Mouse (Mus musculus): ENCODE results near the gene Nckap5l.
"Not testable (repeated sequence)": the region's sequence is repeated elsewhere in the genome, so short reads cannot be mapped to it uniquely, and the experiment has no call there.

Nckap5l gene

DNA sequence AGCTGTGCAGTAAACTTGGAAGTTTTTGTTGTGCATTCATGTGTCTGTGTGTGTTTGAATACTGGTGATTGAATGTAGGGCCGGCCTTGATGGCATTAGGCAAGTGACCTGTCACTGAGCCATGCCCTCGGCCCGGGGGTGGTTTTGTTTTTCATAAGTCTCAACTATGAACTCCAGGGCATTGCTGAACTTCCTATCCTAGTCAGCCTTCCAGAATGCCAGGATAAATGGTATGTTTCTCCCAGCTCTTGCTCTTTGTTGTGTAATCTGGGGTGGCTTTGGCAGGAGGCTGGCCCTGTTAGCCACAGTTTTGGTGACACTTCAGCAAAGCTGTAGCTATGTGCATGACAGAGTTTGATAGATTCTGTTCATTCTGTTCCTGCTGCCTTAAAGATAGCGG lies 60.7 kb downstream of the Nckap5l start:
- DNase-seq (ENCODE audit: low spot score in 2 of 2): no peak

DNA sequence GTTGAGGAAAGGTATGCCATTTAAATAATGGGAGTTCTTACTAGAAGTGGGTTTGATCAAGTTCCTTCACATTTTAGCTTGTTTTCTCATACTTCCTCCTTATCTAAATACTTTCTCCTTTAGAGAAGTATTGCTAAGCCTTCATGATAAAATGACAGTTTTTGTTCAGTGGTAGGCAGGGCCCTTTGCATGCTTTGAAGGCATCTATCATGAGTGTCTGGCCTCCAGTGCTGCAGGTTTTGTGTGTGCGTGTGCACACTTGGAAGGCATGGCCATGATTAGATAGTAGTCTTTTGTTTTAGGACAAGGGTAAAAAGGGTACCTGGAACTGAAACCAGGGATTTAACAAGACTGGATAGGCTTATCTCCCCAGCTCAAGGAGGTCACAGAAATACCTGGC lies 61.1 kb downstream of the Nckap5l start:
- no peak for DNase-seq (ENCODE audit: low spot score in 2 of 2)

DNA sequence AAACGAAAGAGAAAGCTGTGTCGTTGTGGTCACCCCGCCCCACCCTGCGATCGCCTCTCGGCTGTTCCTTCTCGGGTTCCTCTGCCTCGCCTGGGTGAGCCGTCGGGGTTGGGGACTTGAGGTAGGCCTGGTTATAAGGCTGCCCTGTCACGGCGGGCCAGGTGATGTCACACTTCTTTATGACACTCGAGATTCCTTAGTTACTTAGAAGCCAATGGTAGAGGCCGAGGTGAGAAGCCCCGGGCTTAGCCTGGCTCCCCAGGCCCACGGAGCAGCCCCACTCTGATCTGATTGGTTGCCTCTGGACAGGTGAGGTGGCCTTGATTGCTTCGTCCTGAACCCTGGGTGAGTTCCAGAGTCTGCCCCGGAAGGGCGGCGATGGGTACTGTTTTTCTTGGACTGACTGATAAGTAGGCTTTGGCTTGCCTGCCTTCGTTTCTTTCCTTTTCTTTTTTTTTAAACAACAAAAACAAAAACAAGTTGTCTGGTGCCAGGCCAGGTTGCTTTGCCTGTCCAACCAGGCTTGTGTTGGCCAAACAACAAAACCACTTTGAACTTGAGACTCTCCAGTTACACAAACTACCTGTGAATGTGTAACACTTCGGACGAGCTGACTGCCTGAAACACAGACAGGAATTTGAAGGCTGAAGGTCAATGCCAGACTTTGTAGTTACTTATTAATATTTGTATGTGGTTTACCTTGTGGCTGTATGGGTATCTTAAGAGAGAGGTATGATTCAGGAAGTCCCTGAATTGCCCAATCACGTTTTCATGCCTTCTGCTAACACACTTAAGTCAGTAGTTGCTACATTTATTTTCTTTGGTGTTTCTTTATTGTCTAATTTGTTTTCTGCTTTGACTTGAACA lies 63.9 kb downstream of the Nckap5l start:
- DNase-seq (ENCODE audit: low spot score in 2 of 2): peak in 1 of 2 experiments; percentile 46

- DNase-seq (ENCODE audit: low spot score in 2 of 2): peak; percentile 99
Measured at GRCm38 (mm10) chr15:99392486-99393385, 64.8 kb downstream of the Nckap5l start, which contains the start of gene Tmbim6. Tmbim6 (plus strand) TSS chr15:99392882.

GRCm38 (mm10) chr15:99391975-99392374 lies 65.6 kb downstream of the Nckap5l start:
- DNase-seq (ENCODE audit: low spot score in 2 of 2): no peak

DNA sequence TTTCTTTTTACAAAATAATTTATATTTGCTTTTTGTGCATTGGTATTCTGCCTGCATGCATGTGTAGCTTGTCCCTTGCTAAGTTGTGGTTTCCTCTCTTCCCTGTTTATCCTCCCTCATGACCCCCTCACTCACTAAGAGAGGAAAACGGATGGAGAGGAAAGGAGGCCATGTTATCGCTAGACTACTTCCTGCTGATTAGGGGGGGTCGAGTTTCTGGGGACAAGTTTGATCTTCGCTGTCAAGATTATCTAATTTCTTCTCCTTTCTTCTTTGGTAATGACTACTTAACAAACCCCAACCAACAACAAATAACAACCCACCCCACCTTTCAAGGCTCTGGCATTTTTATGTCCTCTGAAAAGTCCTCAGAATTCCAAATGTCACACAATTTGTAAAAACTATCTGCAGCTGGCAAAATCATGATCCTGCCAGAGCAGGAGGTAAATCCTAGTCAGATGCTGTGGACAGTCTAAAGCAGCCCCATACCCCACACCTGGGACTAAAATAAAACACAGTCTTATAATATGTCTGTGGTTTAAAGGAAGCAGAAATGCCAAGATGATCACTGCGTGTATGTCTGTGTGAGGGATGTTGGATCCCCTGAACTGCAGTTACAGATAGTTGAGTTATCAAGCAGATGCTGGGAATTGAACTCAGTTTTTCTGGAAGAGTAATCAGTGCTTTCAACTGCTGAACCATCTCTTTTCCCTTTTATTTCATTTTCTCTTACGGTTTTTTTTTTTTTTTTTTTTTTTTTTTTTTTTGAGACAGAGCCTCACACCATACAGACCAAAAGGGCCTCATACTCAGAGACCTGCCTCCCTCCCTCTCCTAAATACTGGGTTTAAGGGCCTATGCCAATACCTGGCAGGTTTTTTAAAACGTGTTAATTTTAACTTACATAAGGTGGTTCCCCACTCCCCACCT lies 66.8 kb downstream of the Nckap5l start:
- DNase-seq (ENCODE audit: low spot score in 2 of 2): no peak

DNA sequence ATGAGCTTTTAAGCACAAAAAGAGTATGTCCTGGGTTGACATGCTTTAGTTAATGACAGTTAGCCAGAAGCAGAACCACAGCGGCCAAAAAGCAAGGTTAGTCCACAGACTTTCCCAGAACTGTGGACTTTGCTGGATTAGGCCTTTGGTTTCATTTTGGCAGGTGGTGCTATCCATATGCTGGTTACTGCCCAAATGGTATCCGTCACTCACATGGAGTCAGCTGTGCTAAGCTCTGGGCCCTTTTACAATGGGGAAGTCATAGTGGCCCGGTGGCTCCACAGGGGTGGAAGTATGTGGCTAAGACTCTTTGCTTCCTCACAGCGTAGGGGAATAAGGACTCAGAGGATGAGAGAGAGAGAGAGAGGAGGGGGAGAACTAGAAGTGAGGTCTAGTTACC lies 69.6 kb downstream of the Nckap5l start:
- DNase-seq (ENCODE audit: low spot score in 2 of 2): no peak

DNA sequence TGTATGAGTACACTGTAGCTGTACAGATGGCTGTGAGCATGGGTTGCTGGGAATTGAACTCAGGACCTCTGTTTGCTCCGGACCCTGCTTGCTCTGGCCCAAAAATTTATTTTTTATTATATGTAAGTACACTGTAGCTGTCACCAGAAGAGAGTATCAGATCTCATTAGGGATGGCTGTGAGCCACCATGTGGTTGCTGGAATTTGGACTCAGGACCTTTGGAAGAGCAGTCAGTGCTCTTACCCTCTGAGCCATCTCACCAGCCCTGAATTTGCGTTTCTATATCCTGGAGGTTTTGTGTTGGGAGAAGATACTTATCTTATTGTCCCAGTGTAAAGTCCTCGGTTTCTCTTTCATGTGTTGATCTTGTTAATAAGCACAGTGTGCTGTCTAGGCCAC lies 70.8 kb downstream of the Nckap5l start:
- no peak for DNase-seq (ENCODE audit: low spot score in 2 of 2)

- DNase-seq (ENCODE audit: low spot score in 2 of 2): not testable (repeated sequence)
Measured at GRCm38 (mm10) chr15:99386110-99386509, 71.4 kb downstream of the Nckap5l start.

DNA sequence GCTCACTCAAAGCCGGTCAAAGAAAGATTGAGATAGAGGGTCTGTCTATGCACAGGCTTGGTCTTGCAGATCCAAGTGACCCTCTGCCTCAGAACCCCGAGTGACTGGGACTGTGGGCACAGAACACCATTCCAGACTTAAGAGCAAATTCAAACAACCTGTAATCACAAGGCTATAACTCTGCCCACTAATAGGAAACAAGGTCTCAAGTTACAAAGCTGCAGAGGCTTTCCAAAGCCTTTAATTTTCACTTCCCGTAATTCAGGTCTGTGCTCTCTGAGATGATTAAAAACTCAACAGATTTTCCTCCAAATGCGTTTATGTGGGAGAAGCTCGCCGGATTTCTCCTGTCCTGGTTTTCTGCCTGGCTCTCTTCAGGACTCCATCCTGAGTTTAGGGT lies 73.5 kb downstream of the Nckap5l start:
- no peak for DNase-seq (ENCODE audit: low spot score in 2 of 2)

DNA sequence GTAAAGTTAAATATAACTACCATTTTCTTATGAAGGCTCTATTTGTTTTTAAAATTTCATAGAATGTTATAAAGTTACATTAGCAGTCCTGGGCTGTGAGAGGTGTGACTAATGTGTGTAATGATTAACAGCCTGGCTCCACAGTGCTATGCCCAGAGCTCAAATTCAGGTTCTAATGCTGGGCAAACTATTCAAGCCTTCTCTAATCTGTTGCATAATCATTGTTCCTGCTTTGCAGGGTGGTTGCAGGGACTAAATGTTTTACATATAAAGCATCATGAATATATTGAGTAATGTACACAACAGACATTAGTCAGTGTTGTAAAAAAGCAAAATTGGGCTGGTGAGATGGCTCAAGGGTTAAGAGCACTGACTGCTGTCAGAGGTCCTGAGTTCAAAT lies 74.7 kb downstream of the Nckap5l start:
- DNase-seq (ENCODE audit: low spot score in 2 of 2): no peak

- DNase-seq (ENCODE audit: low spot score in 2 of 2): no peak
Measured at GRCm38 (mm10) chr15:99376240-99376639, 81.3 kb downstream of the Nckap5l start.

DNA sequence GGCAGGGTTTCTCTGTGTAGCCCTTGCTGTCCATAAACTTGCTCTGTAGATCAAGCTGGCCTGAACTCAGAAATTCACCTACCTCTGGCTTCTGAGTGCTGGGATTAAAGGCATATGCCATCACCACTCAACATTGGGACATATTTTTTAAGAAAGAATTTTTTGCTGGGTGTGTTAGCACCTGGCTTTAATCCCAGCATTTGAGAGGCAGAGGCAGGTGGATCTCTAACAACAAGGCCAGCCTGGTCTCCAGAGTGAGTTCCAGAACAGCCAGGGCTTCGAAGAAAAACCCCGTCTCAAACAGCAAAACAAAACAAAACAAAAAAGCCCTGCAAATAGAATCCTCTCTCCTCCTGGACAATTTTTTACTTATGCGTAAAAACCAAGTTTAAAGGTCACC lies 82.0 kb downstream of the Nckap5l start:
- no peak for DNase-seq (ENCODE audit: low spot score in 2 of 2)

DNA sequence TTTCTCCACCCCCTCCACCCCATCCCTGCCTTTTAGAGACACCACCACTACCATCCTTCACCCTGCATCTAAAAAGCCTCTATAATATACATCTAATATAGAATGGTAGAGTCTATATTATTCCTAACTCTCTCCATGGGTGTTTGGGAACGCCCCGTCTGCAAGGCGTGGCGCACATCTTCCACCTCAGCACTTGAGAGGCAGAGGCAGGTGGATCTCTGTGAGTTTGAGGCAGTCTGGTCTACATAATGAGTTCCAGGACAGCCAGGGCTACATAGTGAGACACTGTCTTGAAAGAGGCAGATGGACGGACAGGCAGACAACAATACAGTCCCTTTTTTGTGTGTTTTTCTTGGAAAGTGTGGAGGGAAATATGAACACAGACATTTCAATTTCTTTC lies 82.5 kb downstream of the Nckap5l start:
- no peak for DNase-seq (ENCODE audit: low spot score in 2 of 2)

DNA sequence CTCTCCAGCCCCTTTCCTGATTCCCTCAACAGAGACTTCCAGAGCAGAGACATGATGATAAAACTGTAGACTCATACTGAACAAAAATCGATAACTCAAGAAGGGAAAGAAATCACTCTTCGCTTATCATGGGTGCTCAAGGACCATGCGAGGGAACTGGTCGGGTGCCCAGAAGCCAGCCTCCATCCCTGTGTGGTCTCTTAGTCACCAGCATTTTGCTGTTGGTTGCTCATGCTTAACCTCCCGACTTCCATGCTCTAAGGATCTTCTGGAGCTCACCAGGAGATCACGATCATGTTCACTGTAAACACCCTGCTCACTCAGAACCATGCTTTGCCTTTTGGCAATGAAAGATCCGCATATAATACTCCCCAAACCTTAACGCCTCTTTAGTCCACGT lies 84.8 kb downstream of the Nckap5l start:
- no peak for DNase-seq (ENCODE audit: low spot score in 2 of 2)
